Mouse (Mus musculus) neural tube, embryonic 11.5 days (tissue): ENCODE measurements at regions not wholly inside any gene's neighbourhood (a gene's known extent, or its start where the extent isn't known, plus 50 kb on each side); places are given as distances from the start of the nearest gene placed in this dataset.

ENCODE experiments used
- ATAC-seq: fragments of 200-750 bp; cut with Nextera tagmentation; 2 replicates; pipeline ENCODE4 v1.8.0; 2017; ENCODE audit warnings: moderate number of reproducible peaks, mild to moderate bottlenecking, moderate TSS enrichment, moderate library complexity; ENCODE audit not compliant: insufficient read depth, low FRiP score, low TSS enrichment
- DNase-seq: peaks from one replicate; pipeline ENCODE4 v3.0.0-alpha.2; 2015; ENCODE audit warnings: low spot score
- H3K27ac ChIP-seq: fragments of 300-500 bp; sonication (generic); 2 replicates; pipeline ENCODE4 v1.5.1; 2014; ENCODE audit warnings: low read depth, mild to moderate bottlenecking, low read length
- H3K27me3 ChIP-seq: fragments of 300-500 bp; sonication (generic); 2 replicates; pipeline ENCODE4 v1.6.1; 2014; ENCODE audit warnings: mild to moderate bottlenecking, low read length, mixed read lengths; ENCODE audit not compliant: control insufficient read depth, insufficient read depth
- H3K36me3 ChIP-seq: fragments of 300-500 bp; sonication (generic); 2 replicates; pipeline ENCODE4 v1.6.1; 2014; ENCODE audit warnings: mild to moderate bottlenecking, low read length, moderate library complexity, mixed read lengths; ENCODE audit not compliant: control insufficient read depth, insufficient read depth
- H3K4me1 ChIP-seq: fragments of 300-500 bp; sonication (generic); 2 replicates; pipeline ENCODE4 v1.6.1; 2014; ENCODE audit warnings: low read length, mixed read lengths; ENCODE audit not compliant: control insufficient read depth, insufficient read depth
- H3K4me2 ChIP-seq: fragments of 300-500 bp; sonication (generic); 2 replicates; pipeline ENCODE4 v1.6.1; 2014; ENCODE audit warnings: low read depth, mild to moderate bottlenecking, moderate library complexity
- H3K4me3 ChIP-seq: fragments of 300-500 bp; sonication (generic); 2 replicates; pipeline ENCODE4 v1.5.1; 2014; ENCODE audit warnings: low read depth, low read length
- H3K9ac ChIP-seq: fragments of 300-500 bp; sonication (generic); 2 replicates; pipeline ENCODE4 v1.6.1; 2014; ENCODE audit warnings: mild to moderate bottlenecking, low read length
- H3K9me3 ChIP-seq: fragments of 300-500 bp; sonication (generic); 2 replicates; pipeline ENCODE4 v1.6.1; 2016; ENCODE audit warnings: low read length; ENCODE audit not compliant: control insufficient read depth
- WGBS: fragments of 180-500 bp; shearing (Covaris S2); extraction: QIAGEN DNeasy Blood & Tissue Kit; methylation state at CpG from one replicate; pipeline ENCODE4 v1.1.7; 2014; 5-methylcytosine and 5-hydroxymethylcytosine counted together

- Histone ChIP-seq H3K9ac (no peak overlapping the region), H3K9me3 (no peaks in the 10 kb centered on the region), H3K4me1 (peaks cover 4% of the 10 kb centered on the region; the same call in 1 of the 2 replicates), H3K27ac (0 out of 2 replicates have a peak overlapping the region, but pooled peaks have one; percentile 1), H3K4me3 (no peak overlapping the region), H3K27me3 (no peaks in the 10 kb centered on the region), H3K4me2 (no peak overlapping the region), H3K36me3 (no peaks in the 10 kb centered on the region)
- no peak for DNase-seq
- no peak for ATAC-seq
- WGBS, result 39% methylated on average over 13 of the region's 13 CpGs
These were observed 320.6 kb upstream of the Zfp703 start for GRCm38 (mm10) chr8:26656310-26657075.

GRCm38 (mm10) chr8:26659381-26659780 lies 317.7 kb upstream of the Zfp703 start:
- Histone ChIP-seq H3K27me3 (no peaks in the 10 kb centered on the region), H3K4me2 (no peak overlapping the region), H3K36me3 (no peaks in the 10 kb centered on the region), H3K9ac (no peak overlapping the region), H3K27ac (no peak overlapping the region), H3K4me1 (peaks cover 4% of the 10 kb centered on the region; the same call in 1 of the 2 replicates), H3K4me3 (no peak overlapping the region), H3K9me3 (no peaks in the 10 kb centered on the region)
- DNase-seq (no peak), ATAC-seq (no peak)
- WGBS, result 36% methylated on average over 1 of the region's 1 CpGs

- Histone ChIP-seq H3K36me3 (no peaks in the 10 kb centered on the region), H3K4me3 (no peak overlapping the region), H3K9ac (no peak overlapping the region), H3K9me3 (no peaks in the 10 kb centered on the region), H3K4me2 (no peak overlapping the region), H3K27me3 (no peaks in the 10 kb centered on the region), H3K27ac (no peak overlapping the region), H3K4me1 (0 out of 2 replicates have a peak, but pooled peaks cover 2% of the 10 kb centered on the region)
- ATAC-seq (no peak), DNase-seq (no peak)
- WGBS, result 91% methylated on average over 3 of the region's 3 CpGs
These were observed 307.6 kb upstream of the Zfp703 start for GRCm38 (mm10) chr8:26669541-26669940.

DNA sequence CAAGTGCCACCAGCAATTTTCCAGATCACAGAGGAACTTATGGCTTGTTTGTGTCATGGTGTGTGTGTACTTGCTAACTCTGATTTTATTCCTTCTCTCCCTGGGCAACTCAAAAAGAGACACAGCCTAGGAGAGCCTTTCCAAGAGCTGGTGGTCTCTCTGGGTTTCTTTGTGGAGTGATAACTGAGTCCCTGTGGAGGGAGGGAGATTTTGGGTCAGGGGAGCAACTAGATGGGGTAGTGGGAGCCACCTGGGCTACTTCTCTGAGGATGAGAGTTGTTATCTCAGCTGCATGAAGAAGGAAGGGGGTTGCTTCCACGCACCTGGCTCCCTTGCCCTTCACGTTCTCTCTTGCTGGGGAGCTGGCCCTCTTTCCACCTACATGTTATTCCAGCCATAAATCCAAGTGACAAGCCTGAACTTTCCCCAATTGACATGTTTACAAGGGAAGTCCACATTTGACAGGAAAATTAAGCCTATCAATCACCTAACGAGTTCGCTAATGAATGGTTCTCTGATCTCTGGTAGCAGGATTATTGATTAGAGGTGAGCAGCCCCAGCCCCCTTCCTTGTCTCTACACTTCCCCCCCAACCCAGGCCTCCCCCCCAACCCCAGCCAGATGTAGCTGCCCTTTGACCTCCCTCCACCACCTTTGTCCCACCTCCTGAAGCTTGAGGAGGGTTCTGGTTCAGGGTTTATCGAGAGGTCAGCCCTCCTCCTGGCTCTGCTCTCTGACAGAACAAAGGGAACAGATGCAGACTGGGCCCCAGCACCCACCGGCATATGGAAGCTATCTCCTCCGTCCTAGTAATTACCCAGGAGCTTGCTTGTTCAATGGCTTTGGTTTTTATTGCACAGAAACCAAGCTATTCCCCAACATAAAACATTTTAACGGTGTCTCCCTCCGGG lies 304.4 kb upstream of the Zfp703 start:
- peak; percentile 75 for ATAC-seq
- no peak overlapping the region for H3K27ac ChIP-seq
- 5% methylated on average over 9 of the region's 9 CpGs for WGBS

GRCm38 (mm10) chr8:26677584-26678138 lies 299.5 kb upstream of the Zfp703 start:
- no peak overlapping the region for H3K4me3 ChIP-seq
- H3K9me3 ChIP-seq, result no peaks in the 10 kb centered on the region
- DNase-seq (peak; percentile 49), ATAC-seq (no peak)
- H3K4me1 ChIP-seq, result 0 out of 2 replicates have a peak, but pooled peaks cover 5% of the 10 kb centered on the region
- no peak overlapping the region for H3K9ac ChIP-seq
- no peaks in the 10 kb centered on the region for H3K27me3 ChIP-seq
- 56% methylated on average over 18 of the region's 18 CpGs for WGBS
- no peak overlapping the region for H3K27ac ChIP-seq
- no peak overlapping the region for H3K4me2 ChIP-seq
- no peaks in the 10 kb centered on the region for H3K36me3 ChIP-seq

More for the DNA sequence above, 304.4 kb upstream of the Zfp703 start:
- Histone ChIP-seq H3K4me3 (no peak overlapping the region), H3K9ac (no peak overlapping the region), H3K9me3 (no peaks in the 10 kb centered on the region), H3K27me3 (no peaks in the 10 kb centered on the region), H3K36me3 (no peaks in the 10 kb centered on the region), H3K4me2 (no peak overlapping the region), H3K4me1 (0 out of 2 replicates have a peak, but pooled peaks cover 5% of the 10 kb centered on the region)
- peak; percentile 61 for DNase-seq

DNA sequence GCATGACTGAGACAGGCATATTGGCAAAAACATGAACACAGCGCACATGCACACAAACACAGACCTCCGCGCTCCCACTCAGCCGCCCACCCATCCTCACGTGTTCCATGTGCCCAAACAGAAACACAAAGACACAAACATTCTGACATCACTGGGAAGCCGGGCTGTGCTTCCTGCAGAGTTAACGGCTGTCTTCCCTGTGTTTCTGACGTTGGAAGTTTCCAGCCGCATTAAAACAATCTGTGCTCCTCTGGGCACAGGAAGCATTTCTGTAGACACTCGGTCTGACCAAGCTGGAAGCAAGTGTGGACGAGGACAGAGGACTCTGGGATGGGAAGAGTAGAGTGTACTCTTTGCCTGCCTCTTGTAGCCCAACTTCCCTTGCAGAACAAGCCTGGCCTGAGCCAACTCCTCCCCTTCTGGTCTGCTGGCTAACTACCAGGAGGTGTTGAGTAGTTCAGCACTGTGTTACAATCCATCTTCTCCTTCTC lies 296.2 kb upstream of the Zfp703 start:
- no peak overlapping the region for H3K4me3 ChIP-seq
- 0 out of 2 replicates have a peak, but pooled peaks cover 3% of the 10 kb centered on the region for H3K4me1 ChIP-seq
- H3K9me3 ChIP-seq, result no peaks in the 10 kb centered on the region
- H3K9ac ChIP-seq, result no peak overlapping the region
- no peaks in the 10 kb centered on the region for H3K27me3 ChIP-seq
- no peak for DNase-seq
- no peak for ATAC-seq
- 73% methylated on average over 11 of the region's 11 CpGs for WGBS
- no peaks in the 10 kb centered on the region for H3K36me3 ChIP-seq
- H3K27ac ChIP-seq, result no peak overlapping the region
- no peak overlapping the region for H3K4me2 ChIP-seq

DNA sequence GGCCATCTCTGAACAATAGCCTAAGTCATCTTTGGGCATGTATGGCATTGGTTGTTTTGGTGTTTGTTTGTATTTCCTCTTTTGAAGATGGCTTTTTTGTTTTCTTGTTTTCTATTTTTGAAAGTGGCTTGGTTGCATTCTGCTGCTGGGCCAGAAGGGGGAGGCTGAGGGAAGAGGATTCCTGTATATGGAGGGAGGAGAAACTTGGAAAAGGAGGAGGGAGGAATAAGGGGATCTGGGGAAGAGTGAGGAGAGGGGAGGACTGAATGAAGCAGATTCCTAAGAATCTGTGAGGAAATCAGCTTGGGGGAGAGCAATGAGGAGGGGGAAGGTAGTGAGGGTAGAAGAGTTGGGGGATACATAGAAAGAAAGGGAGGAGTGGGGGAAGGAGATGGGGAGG lies 290.0 kb upstream of the Zfp703 start:
- Histone ChIP-seq H3K4me1 (no peaks in the 10 kb centered on the region; the same call in 1 of the 2 replicates), H3K9ac (no peak overlapping the region), H3K9me3 (no peaks in the 10 kb centered on the region), H3K27ac (no peak overlapping the region), H3K27me3 (no peaks in the 10 kb centered on the region), H3K36me3 (no peaks in the 10 kb centered on the region), H3K4me2 (no peak overlapping the region), H3K4me3 (no peak overlapping the region)
- no peak for DNase-seq
- ATAC-seq, result no peak

GRCm38 (mm10) chr8:26688035-26688434 lies 289.1 kb upstream of the Zfp703 start:
- Histone ChIP-seq H3K9ac (no peak overlapping the region), H3K36me3 (no peaks in the 10 kb centered on the region), H3K4me2 (no peak overlapping the region), H3K9me3 (no peaks in the 10 kb centered on the region), H3K27ac (no peak overlapping the region), H3K4me3 (no peak overlapping the region), H3K27me3 (no peaks in the 10 kb centered on the region), H3K4me1 (no peaks in the 10 kb centered on the region; the same call in 1 of the 2 replicates)
- DNase-seq (no peak), ATAC-seq (no peak)
- 81% methylated on average over 4 of the region's 4 CpGs for WGBS
